Mouse (Mus musculus) lung, embryonic 14.5 days (tissue): ENCODE results near the gene Mak. TPM values are rescaled to one million over a fixed set of nuclear protein-coding genes. Genes with fewer than 3 reads are reported as not detected.
A peak's percentile ranks its signal among the peaks of the same experiment; 100 is the strongest.

Experiments
- ATAC-seq: fragments of 200-750 bp; cut with Nextera tagmentation; 2 replicates; pipeline ENCODE4 v1.8.0; 2017; ENCODE audit warnings: mild to moderate bottlenecking, moderate TSS enrichment, moderate library complexity; ENCODE audit not compliant: insufficient read depth
- DNase-seq: peaks from one replicate; pipeline ENCODE4 v3.0.0-alpha.2; 2015
- H3K27ac ChIP-seq: fragments of 300-500 bp; sonication (generic); 2 replicates; pipeline ENCODE4 v1.5.1; 2014; ENCODE audit warnings: low read depth, mild to moderate bottlenecking, moderate library complexity
- H3K27me3 ChIP-seq: fragments of 300-500 bp; sonication (generic); 2 replicates; pipeline ENCODE4 v1.6.1; 2014; ENCODE audit warnings: low read length, control low read depth; ENCODE audit not compliant: insufficient read depth
- H3K36me3 ChIP-seq: fragments of 300-500 bp; sonication (generic); 2 replicates; pipeline ENCODE4 v1.6.1; 2014; ENCODE audit warnings: control low read depth; ENCODE audit not compliant: insufficient read depth
- H3K4me1 ChIP-seq: fragments of 300-500 bp; sonication (generic); 2 replicates; pipeline ENCODE4 v1.6.1; 2014; ENCODE audit warnings: antibody characterized with exemption, control low read depth; ENCODE audit not compliant: insufficient read depth
- H3K4me2 ChIP-seq: fragments of 300-500 bp; sonication (generic); 2 replicates; pipeline ENCODE4 v1.6.1; 2014; ENCODE audit warnings: mild to moderate bottlenecking
- H3K4me3 ChIP-seq: fragments of 300-500 bp; sonication (generic); 2 replicates; pipeline ENCODE4 v1.5.1; 2014; ENCODE audit warnings: low read depth, low read length
- H3K9ac ChIP-seq: fragments of 300-500 bp; sonication (generic); 2 replicates; pipeline ENCODE4 v1.6.1; 2014
- H3K9me3 ChIP-seq: fragments of 300-500 bp; sonication (generic); 2 replicates; pipeline ENCODE4 v1.6.1; 2016; ENCODE audit warnings: low read depth, low read length, control low read depth
- CTCF ChIP-seq: IDR thresholded peaks from 2 replicates; pipeline ENCODE4 v1.5.1; 2016; ENCODE audit warnings: antibody characterized with exemption, low read depth
- WGBS: fragments of 180-500 bp; shearing (Covaris S2); extraction: QIAGEN DNeasy Blood & Tissue Kit; methylation state at CpG from one replicate; pipeline ENCODE4 v1.1.7; 2014; 5-methylcytosine and 5-hydroxymethylcytosine counted together
- polyA plus RNA-seq: library from polyadenylated mRNA; unstranded; fragments of >200 nt; fragmentation: Nextera tagmentation; extraction: Ambion mirVana; gene quantifications from 2 replicates; pipeline ENCODE4 v1.2.1, GENCODE M21; 2014

The Mak gene
- polyA plus RNA-seq, 1 experiment from 2014 or later: 1.2 TPM

GRCm38 (mm10) chr13:41022099-41022498, 57.4 kb downstream of the Mak start:
- DNase-seq: no peak

GRCm38 (mm10) chr13:41021607-41022006, 57.9 kb downstream of the Mak start:
- TF ChIP-seq CTCF: no peak
- no peak overlapping the region for H3K4me2 ChIP-seq
- peaks cover 7% of the 10 kb centered on the region for H3K4me1 ChIP-seq
- H3K36me3 ChIP-seq: peaks cover 43% of the 10 kb centered on the region
- DNase-seq (no peak), ATAC-seq (no peak)
- H3K27me3 ChIP-seq: no peaks in the 10 kb centered on the region
- WGBS: 84% methylated on average over 6 of the region's 6 CpGs
- no peak overlapping the region for H3K27ac ChIP-seq
- no peak overlapping the region for H3K4me3 ChIP-seq
- H3K9ac ChIP-seq: no peak overlapping the region
- no peaks in the 10 kb centered on the region for H3K9me3 ChIP-seq

More at GRCm38 (mm10) chr13:41022099-41022498, 57.4 kb downstream of the Mak start:
- Histone ChIP-seq H3K4me1 (peaks cover 3% of the 10 kb centered on the region), H3K4me2 (no peak overlapping the region), H3K27me3 (no peaks in the 10 kb centered on the region), H3K4me3 (no peak overlapping the region), H3K36me3 (peaks cover 43% of the 10 kb centered on the region), H3K27ac (no peak overlapping the region), H3K9ac (no peak overlapping the region), H3K9me3 (no peaks in the 10 kb centered on the region)
- no peak for TF ChIP-seq CTCF
- no peak for ATAC-seq
- 79% methylated on average over 13 of the region's 13 CpGs for WGBS

- Histone ChIP-seq H3K4me2 (no peak overlapping the region), H3K27me3 (no peaks in the 10 kb centered on the region), H3K9me3 (no peaks in the 10 kb centered on the region), H3K36me3 (peaks cover 43% of the 10 kb centered on the region), H3K4me1 (peaks cover 7% of the 10 kb centered on the region), H3K9ac (no peak overlapping the region), H3K4me3 (no peak overlapping the region), H3K27ac (no peak overlapping the region)
- no peak for DNase-seq
- WGBS: 54% methylated on average over 7 of the region's 7 CpGs
- ATAC-seq: no peak
- TF ChIP-seq CTCF: no peak
Measured at GRCm38 (mm10) chr13:41020494-41020893, 59.0 kb downstream of the Mak start.

DNA sequence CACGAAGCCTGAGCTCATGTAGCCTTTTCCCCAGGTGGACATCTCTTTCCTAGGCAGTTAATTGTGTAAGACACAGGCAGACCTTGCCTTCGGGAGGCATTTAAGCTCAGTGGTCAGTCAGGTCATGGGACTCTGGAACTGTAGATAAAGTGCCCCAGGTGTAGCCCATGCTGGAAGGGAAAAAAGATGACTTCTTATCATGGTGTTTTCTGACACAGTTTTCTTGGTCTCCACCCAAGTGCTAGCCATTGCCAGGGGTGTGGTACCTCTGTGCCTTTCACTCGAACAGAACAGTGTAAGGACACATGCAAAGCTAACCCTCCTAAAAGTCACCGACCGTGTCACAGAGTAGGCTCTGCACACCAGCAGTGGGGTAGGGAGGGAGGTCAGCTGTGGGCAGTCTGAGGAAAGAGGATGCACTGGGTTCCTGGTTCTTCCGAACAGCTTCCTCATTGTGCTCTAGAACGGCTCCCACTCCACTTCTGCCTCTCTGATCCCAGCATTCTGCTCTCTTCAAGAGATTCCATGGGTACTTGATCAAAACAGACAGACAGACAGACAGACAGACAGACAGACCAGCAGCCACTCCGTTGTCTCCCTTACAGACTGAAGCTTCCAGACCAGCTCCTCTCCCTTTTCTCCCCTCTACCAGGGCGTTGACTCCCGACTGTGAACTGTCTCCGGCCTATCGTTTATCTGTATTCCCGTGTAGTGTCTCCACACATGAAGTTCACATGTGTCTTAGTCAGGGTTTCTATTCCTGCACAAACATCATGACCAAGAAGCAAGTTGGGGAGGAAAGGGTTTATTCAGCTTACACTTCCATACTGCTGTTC, 60.5 kb downstream of the Mak start:
- Histone ChIP-seq H3K4me3 (no peak overlapping the region; the same call in 1 of the 2 replicates), H3K9me3 (no peaks in the 10 kb centered on the region), H3K27ac (no peak overlapping the region), H3K36me3 (peaks cover 45% of the 10 kb centered on the region), H3K4me2 (peak overlapping the region; percentile 23; the same call in 1 of the 2 replicates), H3K27me3 (no peaks in the 10 kb centered on the region), H3K4me1 (peaks cover 7% of the 10 kb centered on the region), H3K9ac (no peak overlapping the region)
- ATAC-seq (no peak), DNase-seq (no peak)
- no peak for TF ChIP-seq CTCF
- 91% methylated on average over 13 of the region's 13 CpGs for WGBS

DNA sequence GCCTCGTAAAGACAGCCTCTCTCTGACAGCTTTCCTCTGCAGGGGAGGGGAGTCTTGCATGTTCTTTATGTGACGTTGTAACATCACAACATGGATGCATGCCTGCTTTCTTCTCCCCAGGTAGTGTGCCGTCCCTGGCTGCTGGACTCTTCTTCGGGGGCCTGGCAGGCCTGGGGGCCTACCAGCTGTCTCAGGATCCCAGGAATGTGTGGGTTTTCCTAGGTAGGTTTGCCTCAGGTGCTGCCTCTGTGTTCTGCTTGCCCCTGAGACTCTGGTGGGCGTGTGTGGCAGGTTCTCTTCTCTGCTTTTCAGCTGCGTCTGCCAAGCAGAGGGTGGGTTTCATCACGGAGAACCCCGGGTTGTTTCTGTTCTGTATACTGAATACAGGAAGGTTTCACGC, 61.3 kb downstream of the Mak start:
- 92% methylated on average over 9 of the region's 9 CpGs for WGBS
- TF ChIP-seq CTCF: no peak
- Histone ChIP-seq H3K36me3 (peaks cover 48% of the 10 kb centered on the region), H3K4me3 (no peak overlapping the region; the same call in 1 of the 2 replicates), H3K4me2 (peak overlapping the region; percentile 23; the same call in 1 of the 2 replicates), H3K9me3 (no peaks in the 10 kb centered on the region), H3K27ac (no peak overlapping the region), H3K9ac (0 out of 2 replicates have a peak overlapping the region, but pooled peaks have one; percentile 26), H3K4me1 (peaks cover 7% of the 10 kb centered on the region), H3K27me3 (no peaks in the 10 kb centered on the region)
- ATAC-seq: no peak
- no peak for DNase-seq

DNA sequence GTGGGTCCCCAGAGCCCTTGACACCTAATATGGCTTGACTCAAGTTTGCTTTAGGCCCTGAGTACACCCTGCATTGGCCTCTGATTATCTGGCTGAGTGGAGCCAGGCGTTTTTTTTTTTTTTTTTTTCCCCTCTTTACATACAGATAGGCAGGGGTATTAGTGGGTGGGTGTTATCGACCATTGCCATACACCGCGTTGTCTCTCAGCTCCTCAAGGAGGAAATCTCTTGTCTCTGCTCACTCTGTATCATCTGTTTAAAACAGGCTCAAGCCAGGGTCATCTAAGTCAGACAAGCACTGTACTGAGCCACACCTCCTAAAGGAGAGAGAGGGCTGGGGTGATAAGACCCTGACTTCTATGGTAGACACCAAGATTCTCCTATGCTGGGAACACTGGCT, 61.7 kb downstream of the Mak start:
- no peak overlapping the region for H3K27ac ChIP-seq
- DNase-seq: no peak
- TF ChIP-seq CTCF: no peak
- peak overlapping the region; percentile 68 for H3K4me3 ChIP-seq
- H3K36me3 ChIP-seq: peaks cover 52% of the 10 kb centered on the region
- peak overlapping the region; percentile 82 for H3K4me2 ChIP-seq
- H3K27me3 ChIP-seq: no peaks in the 10 kb centered on the region
- 72% methylated on average over 4 of the region's 4 CpGs for WGBS
- H3K9me3 ChIP-seq: no peaks in the 10 kb centered on the region
- H3K9ac ChIP-seq: peak overlapping the region; percentile 77
- ATAC-seq: no peak; the same call in 1 of the 2 replicates
- peaks cover 7% of the 10 kb centered on the region for H3K4me1 ChIP-seq

DNA sequence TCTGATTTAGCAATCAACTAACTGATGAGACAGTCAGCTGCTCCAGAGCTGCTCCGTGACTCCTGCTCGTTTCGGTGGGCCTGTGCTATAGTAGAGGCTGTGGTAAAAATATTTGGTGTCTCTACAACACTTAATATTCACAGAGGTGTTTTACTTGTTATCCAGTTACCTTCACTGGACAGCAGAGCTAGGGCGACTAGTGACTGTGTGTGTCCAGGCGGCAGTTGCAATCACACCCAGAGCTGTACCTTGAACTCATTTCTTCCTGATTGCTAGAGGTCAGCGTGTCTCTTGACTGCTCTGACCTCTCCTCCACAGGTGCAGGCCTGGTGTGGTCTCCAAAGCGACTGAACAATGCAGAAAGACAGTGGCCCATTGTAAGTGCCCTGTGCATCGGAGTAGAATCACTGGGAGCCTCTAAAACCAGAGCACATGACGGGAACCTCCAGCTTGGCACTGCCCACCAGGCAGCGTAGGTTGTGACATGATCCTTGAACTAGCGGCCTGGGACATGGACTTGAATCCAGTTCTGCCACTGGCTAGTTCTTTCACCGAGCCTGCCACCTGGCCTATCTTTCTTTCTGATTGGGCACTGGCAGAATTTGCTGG, 62.6 kb downstream of the Mak start:
- Histone ChIP-seq H3K9me3 (no peaks in the 10 kb centered on the region), H3K4me1 (peaks cover 7% of the 10 kb centered on the region), H3K36me3 (peaks cover 56% of the 10 kb centered on the region), H3K27me3 (no peaks in the 10 kb centered on the region), H3K4me2 (peak overlapping the region; percentile 82), H3K27ac (peak overlapping the region; percentile 89), H3K4me3 (peak overlapping the region; percentile 68), H3K9ac (peak overlapping the region; percentile 77)
- ATAC-seq (0 out of 2 replicates have a peak, but pooled peaks have one; percentile 2), DNase-seq (no peak)
- WGBS: 37% methylated on average over 12 of the region's 12 CpGs
- TF ChIP-seq CTCF: no peak
